Mouse (Mus musculus): ENCODE results near the gene Zfp735. TPM values are rescaled to one million over a fixed set of nuclear protein-coding genes. Genes with fewer than 3 reads are reported as not detected.

The Zfp735 gene
- total RNA-seq (2021): not detected

DNA sequence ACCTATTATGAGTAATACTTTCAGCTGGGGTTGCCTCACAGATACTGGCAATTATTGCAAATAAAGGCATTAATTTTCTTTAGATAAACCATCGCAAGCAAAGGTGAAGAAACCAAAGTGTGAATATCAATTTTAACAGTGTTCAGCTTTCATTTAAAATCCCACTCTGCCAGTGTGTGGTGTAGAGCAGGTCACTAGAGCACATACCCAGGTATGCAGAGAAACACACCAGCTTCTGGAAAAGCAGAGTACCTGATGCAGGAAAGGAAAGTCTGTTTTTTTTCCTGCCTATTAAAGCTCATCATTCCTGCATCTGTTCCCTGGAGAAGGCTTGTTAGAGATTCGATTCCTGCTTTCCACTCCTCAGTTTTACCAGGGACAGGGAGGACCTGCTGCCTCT lies at the start of gene Zfp735:
Gene Zfp735 (plus strand): TSS at position 301 of the 400 bp plus-strand sequence.
- intact Hi-C loops (cut with DNase I): no loop called here
- no peak for DNase-seq

DNA sequence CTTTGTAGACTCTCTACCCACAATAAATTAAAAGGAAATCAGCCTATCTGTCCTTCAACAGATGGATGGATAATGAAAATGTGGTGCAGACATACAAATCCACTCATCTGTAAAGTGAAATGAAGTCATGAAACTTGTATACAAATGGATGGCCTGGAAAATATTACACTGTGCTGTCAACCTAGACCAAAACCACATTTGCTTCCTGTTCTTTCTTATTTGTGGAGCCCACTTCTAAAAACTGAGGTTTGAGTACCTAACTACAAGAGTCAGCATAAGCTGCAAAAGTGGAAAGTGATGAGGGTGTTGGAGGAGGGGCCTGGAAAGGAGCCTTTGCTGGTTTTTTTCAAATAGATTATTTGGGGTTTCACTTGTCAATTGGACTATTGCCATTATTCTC lies 70.5 kb downstream of the Zfp735 start:
- intact Hi-C loops (cut with DNase I): no loop called here
- no peak for DNase-seq

Other genes starting within 250 kb of the Zfp735 start
- gene Olfr380, start 231.3 kb upstream of the Zfp735 start, total RNA-seq (2021): not detected
- gene Olfr381, start 197.2 kb upstream of the Zfp735 start, total RNA-seq (2021): not detected
- not detected for gene Olfr382, start 171.6 kb upstream of the Zfp735 start, total RNA-seq (2021)
- not detected for gene Olfr385, start 95.8 kb upstream of the Zfp735 start, total RNA-seq (2021)
- gene Olfr384, start 90.2 kb upstream of the Zfp735 start, total RNA-seq (2021): not detected
- gene Olfr389, start 91.9 kb downstream of the Zfp735 start, total RNA-seq (2021): not detected
- not detected for gene Olfr390, start 94.2 kb downstream of the Zfp735 start, total RNA-seq (2021)
- not detected for gene Olfr391-ps, start 114.3 kb downstream of the Zfp735 start, total RNA-seq (2021)
- gene Olfr392, start 128.3 kb downstream of the Zfp735 start, total RNA-seq (2021): not detected
- gene Olfr393, start 162.7 kb downstream of the Zfp735 start, total RNA-seq (2021): not detected
- gene Olfr394, start 202.0 kb downstream of the Zfp735 start, total RNA-seq (2021): not detected
- gene Olfr395, start 220.5 kb downstream of the Zfp735 start, total RNA-seq (2021): not detected
- not detected for gene Olfr23, start 247.9 kb downstream of the Zfp735 start, total RNA-seq (2021)